Mouse (Mus musculus) left cerebral cortex, postnatal 25 days (tissue): Measurements from ENCODE around the gene Matn3. TPM values are rescaled to one million over a fixed set of nuclear protein-coding genes. Genes with fewer than 3 reads are reported as not detected.

Experiments
- DNase-seq, 2 experiments: peaks; one replicate each; pipeline ENCODE4 v3.0.0; 2022; ENCODE audit warnings: low spot score in 2 of 2, mixed read lengths in 1 of 2
- intact Hi-C: fragments of 180-260 bp; cut with DNase I; formaldehyde crosslinking; loops from one replicate; pipeline ENCODE4 v1.15.1; 2025
- total RNA-seq, 2 experiments: library from RNA; stranded (reverse); gene quantifications; 2 replicates each; pipeline ENCODE4 v1.2.3; 2021

Matn3 gene
- under 1 TPM; 0.11 to 0.18 TPM for total RNA-seq

GRCm38 (mm10) chr12:8947714-8948464 is at the start of gene Matn3:
Gene Matn3 (plus strand): TSS chr12:8947929.
- peak in 1 of 2 experiments; percentile 14 for DNase-seq
- intact Hi-C loops: no loop called here

- intact Hi-C loops: no loop called here
- DNase-seq: no peak
Observed at GRCm38 (mm10) chr12:8898879-8899785, 48.6 kb upstream of the Matn3 start.

DNA sequence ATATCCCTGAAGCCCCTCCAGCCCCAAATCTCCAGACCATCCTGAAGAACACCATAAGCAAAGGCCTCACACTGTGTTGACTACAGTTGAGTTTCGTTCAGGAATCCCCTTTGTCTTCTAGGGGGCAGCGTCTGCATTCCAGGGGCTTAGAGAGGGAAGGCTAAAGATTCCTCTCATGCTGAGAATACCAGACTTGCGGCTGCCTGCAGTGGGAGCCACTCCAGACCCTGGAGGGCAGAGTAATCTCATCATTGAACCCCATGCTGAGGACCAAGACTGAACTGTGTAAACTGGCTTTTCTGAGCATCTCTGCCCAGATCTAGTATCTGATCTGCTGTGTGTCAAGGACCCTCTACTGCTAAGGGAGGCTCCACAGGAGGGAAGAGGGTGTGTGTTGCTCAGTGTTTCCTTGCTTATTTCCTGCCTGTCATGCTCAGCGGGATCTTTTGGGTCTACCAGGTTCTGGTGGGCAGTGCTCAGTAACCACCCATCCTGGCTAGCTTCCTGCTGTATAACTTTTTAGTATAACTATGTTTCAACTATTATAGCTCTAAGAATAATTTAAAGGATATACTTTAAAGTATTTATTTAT is 47.5 kb upstream of the Matn3 start:
- no peak for DNase-seq
- intact Hi-C loops: no loop called here

- DNase-seq: no peak
- intact Hi-C loops: no loop called here
Observed at GRCm38 (mm10) chr12:8900919-8901663, 46.6 kb upstream of the Matn3 start.

GRCm38 (mm10) chr12:8901934-8902333 is 45.8 kb upstream of the Matn3 start:
- intact Hi-C loops: no loop called here

GRCm38 (mm10) chr12:8902479-8902878 is 45.2 kb upstream of the Matn3 start:
- intact Hi-C loops: no loop called here
- DNase-seq: no peak

More at GRCm38 (mm10) chr12:8901934-8902333, 45.8 kb upstream of the Matn3 start:
- no peak for DNase-seq

DNA sequence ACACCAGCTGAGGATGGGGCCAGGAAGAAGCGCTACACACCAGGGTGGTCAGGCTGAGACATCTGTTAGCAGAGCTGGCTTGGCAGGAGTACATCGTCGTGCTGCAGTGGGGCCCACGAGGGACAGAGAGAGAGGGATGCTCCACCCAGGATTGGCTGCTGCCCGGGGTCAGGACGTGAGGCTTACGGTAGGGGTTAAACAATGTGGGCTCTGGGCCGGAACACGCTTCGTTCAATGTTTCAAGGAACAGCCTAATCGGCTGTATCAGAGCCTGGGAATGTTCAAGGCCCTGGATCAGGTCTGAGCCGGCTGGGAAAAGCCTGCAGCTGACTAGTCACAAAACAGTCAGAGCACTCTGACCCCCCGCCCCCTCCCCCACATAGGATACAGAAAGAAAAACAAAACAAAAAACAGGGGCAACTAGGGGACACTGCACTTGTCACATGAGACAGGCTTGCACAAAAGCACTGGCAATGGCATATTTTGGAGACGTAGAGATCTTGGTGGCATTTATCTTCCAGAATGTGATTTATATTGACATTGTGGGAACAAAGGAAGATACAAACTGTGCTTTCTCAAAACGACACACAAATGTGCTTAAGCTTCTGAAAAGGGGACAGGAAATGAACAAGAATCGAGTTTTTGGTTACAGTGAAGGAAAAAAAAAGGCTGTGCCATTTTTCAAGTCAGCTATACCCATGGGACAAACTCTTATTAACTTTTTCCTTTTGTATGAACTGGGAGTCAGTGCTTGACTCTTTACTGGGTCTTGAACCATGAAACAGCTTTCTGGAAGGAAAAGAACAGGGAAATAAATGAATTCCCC is 34.7 kb upstream of the Matn3 start:
- intact Hi-C loops: no loop called here
- DNase-seq: no peak

DNA sequence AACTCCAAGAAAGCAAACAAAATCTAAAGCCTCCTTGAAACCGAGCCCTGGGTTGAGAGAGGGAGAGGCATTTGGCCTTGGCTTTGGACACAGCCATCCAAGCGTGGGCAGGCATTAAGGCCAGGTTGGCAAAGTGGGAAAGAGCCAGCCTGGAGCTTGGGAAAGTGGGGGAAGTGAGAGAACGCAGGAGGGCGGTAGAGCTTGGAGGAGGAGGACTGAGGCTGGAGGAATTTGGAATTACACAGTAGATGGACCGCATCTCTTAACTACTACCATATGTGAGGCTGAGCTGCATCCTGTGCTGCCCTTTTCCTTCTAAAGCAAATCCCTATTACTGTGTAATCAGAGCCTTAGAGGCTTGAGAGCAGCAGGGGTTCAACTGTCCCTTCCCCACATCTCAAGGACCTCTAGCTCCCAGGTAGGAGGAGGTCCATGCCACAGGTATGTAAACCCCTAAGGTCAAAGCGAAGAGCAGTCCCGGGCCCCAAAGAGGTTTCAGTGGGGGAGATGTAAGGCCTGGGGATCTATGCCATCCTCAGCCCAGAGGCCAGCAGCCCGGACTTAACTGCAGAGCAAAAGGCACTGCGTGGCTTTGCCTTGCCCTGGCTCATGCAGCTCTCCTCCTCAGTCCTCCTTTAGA is 33.9 kb upstream of the Matn3 start:
- DNase-seq: peak in 1 of 2 experiments; percentile 17
- intact Hi-C loops: no loop called here

GRCm38 (mm10) chr12:8916378-8916777 is 31.4 kb upstream of the Matn3 start:
- intact Hi-C loops: no loop called here

DNA sequence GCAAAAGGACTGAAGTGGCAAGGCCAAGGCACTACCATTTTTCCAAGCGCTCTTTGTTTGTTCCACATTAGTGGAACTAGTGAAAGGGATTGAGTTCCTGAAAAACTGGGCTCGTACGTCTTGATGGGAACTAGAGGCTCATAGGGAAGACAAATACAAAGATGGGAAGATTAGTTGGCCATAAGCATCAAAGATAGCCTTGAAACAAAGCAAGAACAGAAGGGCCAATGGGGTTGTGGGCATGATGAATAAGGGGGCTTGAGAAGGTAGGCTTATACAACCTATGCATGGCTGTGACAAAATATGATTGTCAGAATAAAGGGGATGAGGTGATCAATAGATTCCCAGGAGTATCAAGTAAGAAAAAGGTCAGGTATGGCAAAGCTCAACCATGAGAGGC is 28.5 kb upstream of the Matn3 start:
- no peak for DNase-seq
- intact Hi-C loops: no loop called here

More at GRCm38 (mm10) chr12:8916378-8916777, 31.4 kb upstream of the Matn3 start:
- peak in 1 of 2 experiments; percentile 17 for DNase-seq

DNA sequence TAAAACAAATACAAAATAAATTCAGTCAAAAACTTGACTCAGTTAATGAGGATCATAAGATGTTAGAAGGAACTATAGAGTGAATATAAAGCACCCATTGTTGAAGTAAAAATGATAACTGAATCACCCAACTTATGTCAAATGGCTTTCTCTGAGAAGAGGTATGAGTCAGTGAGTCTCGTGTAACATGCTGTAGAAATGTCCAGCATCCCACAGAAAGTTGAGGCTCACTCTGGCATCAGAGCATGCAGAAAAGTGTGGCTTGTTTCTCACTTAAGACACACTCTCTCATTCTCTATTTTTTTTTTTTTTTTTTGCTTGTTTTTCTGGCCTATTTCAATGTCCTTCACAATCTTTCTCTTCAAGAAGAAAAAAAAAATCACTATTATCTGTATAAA is 26.7 kb upstream of the Matn3 start:
- peak in 1 of 2 experiments; percentile 13 for DNase-seq
- intact Hi-C loops: no loop called here

GRCm38 (mm10) chr12:8921394-8922368 is 26.0 kb upstream of the Matn3 start, which contains the start of gene Laptm4a:
Gene Laptm4a (plus strand): TSS chr12:8921664.
- intact Hi-C loops: loop anchor here (2.0 kb wide), 1 partner anchor 53 kb away; no protein-coding TSS in a partner anchor
- peak; percentile 97 to 99 for DNase-seq

- intact Hi-C loops: loop anchor here (2.0 kb wide), 1 partner anchor 52 kb away; no protein-coding TSS in a partner anchor
- peak in 1 of 2 experiments; percentile 34 for DNase-seq
Observed at GRCm38 (mm10) chr12:8922369-8923124, 25.2 kb upstream of the Matn3 start.

DNA sequence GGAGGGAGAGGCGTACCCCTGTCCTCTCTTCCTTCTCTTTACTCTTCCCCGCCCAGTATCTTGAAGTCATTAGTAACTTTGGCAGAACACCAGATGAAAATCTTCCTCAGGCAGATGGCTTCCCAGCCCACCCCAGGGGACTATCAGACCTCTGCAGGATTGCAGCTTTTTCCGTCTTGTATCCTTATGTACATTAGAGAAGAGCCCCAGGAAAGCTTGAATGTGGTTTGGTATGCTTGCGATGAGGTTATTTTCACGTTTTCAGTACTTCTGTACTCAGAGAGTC is 24.7 kb upstream of the Matn3 start:
- intact Hi-C loops: loop anchor here (2.0 kb wide), 1 partner anchor 52 kb away; no protein-coding TSS in a partner anchor
- peak; percentile 12 to 28 for DNase-seq

GRCm38 (mm10) chr12:8923603-8924002 is 24.1 kb upstream of the Matn3 start:
- intact Hi-C loops: loop anchor here (2.0 kb wide), 1 partner anchor 51 kb away; no protein-coding TSS in a partner anchor
- no peak for DNase-seq

DNA sequence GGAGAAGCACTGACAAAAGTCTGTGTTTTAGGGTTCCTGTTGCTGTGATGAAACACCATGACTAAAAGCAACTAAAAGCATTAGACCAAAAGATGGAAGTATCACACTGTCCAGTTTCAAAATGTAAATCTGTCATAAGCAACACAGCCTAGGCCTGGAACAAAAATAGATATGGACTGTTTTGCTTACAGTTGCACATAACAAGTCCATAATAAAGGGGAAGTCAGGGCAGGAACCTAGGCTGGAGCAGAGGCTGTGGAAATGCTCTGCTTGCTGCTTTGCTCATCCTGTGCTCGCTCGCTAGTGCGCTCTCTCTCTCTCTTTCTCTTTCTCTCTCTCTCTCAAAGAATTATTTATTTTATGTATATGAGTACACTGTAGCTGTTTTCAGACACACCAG is 20.1 kb upstream of the Matn3 start:
- DNase-seq: no peak
- intact Hi-C loops: no loop called here
